Mouse (Mus musculus) stomach, adult 2 months (tissue): Measurements from ENCODE around the gene Fhl4. TPM values are rescaled to one million over a fixed set of nuclear protein-coding genes. Genes with fewer than 3 reads are reported as not detected.

Experiments
- polyA plus RNA-seq: library from polyadenylated mRNA; depleted of rRNA; stranded (reverse); fragments of >200 nt; gene quantifications from 2 replicates; pipeline ENCODE4 v1.2.3, GENCODE M21; 2012; rRNA removed

Fhl4 gene
- polyA plus RNA-seq, result not detected in 2 replicates

GRCm38 (mm10) chr10:85102247-85103084 is at the start of gene Fhl4, which contains the start of gene Tmem263:
TSS of gene Fhl4 (minus strand) at chr10:85102495.
TSS of gene Tmem263 (plus strand) at chr10:85102627.

GRCm38 (mm10) chr10:85127395-85128287 is 25.3 kb upstream of the Fhl4 start, which contains the start of gene Mterf2:
TSS of gene Mterf2 (minus strand) at chr10:85128027.

Other genes with a start within 250 kb of the Fhl4 start
- gene Ric8b, start 184.9 kb downstream of the Fhl4 start, polyA plus RNA-seq, result 1.5 and 2.7 TPM in 2 replicates
- 4.3 and 10.5 TPM in 2 replicates for gene Tmem263, start 132 bp upstream of the Fhl4 start, polyA plus RNA-seq
- 1.3 TPM in 1 of 2 replicates, not detected in the other for gene Mterf2, start 25.5 kb upstream of the Fhl4 start, polyA plus RNA-seq
- 2.7 and 4.3 TPM in 2 replicates for gene Cry1, start 82.6 kb upstream of the Fhl4 start, polyA plus RNA-seq